Mouse (Mus musculus): Measurements from ENCODE around the gene Haus3.

- peak; percentile 80 for TF ChIP-seq POLR2A (IDR thresholded peaks at IDR 0.05; ENCODE audit: borderline replicate concordance, control insufficient read depth, low read depth, low read length)
- TF ChIP-seq CTCF (IDR thresholded peaks at IDR 0.05; ENCODE audit: control insufficient read depth, insufficient read depth, low read length) = 0 out of 2 replicates have a peak, but pooled peaks have one; percentile 5
These were observed at the start of gene Haus3, which contains the start of gene Poln for GRCm38 (mm10) chr5:34168950-34169891.

All from bone marrow, adult 2 months (tissue).